7 mouse cellular contexts compared by ENCODE assay signal in the genomic region with DNA sequence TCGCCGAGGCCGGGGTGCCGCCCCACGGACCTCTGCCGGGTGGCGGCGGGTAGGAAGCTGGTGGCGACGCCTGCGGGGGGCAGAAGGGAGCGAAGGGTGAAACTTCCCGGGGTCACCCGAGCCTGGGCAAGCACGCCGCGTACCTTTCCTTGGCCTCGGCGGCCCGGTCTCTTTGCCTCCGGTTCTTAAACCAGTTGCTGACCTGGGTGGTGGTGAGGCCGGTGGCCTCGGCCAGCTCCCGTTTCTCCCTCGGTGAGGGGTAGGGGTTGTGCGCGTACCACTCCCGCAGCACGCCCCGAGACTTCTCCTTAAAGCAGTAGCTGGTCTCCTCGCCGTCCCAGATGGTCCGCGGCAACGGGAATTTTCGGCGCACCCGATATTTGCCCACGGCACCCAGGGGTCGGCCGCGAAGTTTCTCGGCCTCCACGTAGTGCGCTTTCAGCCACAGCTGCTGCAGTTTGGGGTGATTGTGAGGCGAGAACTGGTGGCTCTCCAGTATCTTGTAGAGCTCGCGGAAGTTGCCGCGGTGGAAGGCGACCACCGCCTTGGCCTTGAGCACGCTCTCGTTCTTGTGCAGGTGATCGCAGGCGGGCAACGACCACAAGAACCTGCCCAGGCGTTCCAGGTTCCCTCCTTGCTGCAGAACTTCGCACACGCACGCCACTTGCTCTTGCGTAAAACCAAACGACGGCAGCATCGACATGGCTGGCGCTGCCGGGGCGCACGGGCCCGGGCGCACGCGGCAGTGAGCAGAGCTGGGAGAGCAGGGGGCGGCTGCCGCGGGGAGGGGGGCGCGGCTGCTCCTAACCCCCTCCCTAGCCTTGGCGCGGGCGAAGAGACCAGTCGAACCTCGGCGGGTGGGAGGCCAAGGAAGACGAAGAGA. TPM values are rescaled to one million over a fixed set of nuclear protein-coding genes. Genes with fewer than 3 reads are reported as not detected.
DNase-seq lines count a peak whose midpoint lies in the region; ATAC-seq and TF ChIP-seq lines count a peak whose summit lies in the region.

No protein-coding gene starts in this region.

- no peak for TF ChIP-seq POLR2A in testis, adult 2 months (IDR thresholded peaks at IDR 0.05; ENCODE audit: control insufficient read depth, low read depth, low read length)

- WGBS in heart, embryonic 15.5 days, result 1% methylated on average over 82 of the region's 85 CpGs
- 1% methylated on average over 85 of the region's 85 CpGs for WGBS in liver, embryonic 11.5 days
- WGBS in stomach, postnatal 0 days, result 1% methylated on average over 83 of the region's 85 CpGs

- no peak for DNase-seq in testis, postnatal 10 days (ENCODE audit: low spot score)
- DNase-seq in embryo, embryonic 11 days, result peak; percentile 53
- DNase-seq in liver, embryonic 11.5 days (ENCODE audit: low spot score), result peak; percentile 62
- DNase-seq in stomach, postnatal 0 days (ENCODE audit: low spot score), result no peak
- DNase-seq in layer of hippocampus, adult 9-11 months, result no peak

- H3K4me2 ChIP-seq in heart, embryonic 15.5 days, result peak overlapping the region; percentile 97
- H3K4me2 ChIP-seq in liver, embryonic 11.5 days, result peak overlapping the region; percentile 82
- peak overlapping the region; percentile 66 for H3K4me2 ChIP-seq in stomach, postnatal 0 days (replicated peaks; ENCODE audit: low read depth)

- H3K27ac ChIP-seq in testis, adult 2 months (ENCODE audit: control insufficient read depth, insufficient read depth, low read depth, low read length), result no peak overlapping the region
- 0 out of 2 replicates have a peak overlapping the region, but pooled peaks have one; percentile 12 for H3K27ac ChIP-seq in heart, embryonic 15.5 days
- H3K27ac ChIP-seq in liver, embryonic 11.5 days (ENCODE audit: low read depth, low read length), result no peak overlapping the region
- H3K27ac ChIP-seq in stomach, postnatal 0 days (replicated peaks), result no peak overlapping the region

- H3K9ac ChIP-seq in heart, embryonic 15.5 days, result peak overlapping the region; percentile 66
- H3K9ac ChIP-seq in liver, embryonic 11.5 days (ENCODE audit: low read depth, low read length), result no peak overlapping the region
- H3K9ac ChIP-seq in stomach, postnatal 0 days (ENCODE audit: low read length), result no peak overlapping the region

- H3K4me3 ChIP-seq in testis, adult 2 months (ENCODE audit: control insufficient read depth, low read depth, low read length), result peak overlapping the region; percentile 60
- H3K4me3 ChIP-seq in heart, embryonic 15.5 days, result peak overlapping the region; percentile 65
- peak overlapping the region; percentile 56 for H3K4me3 ChIP-seq in liver, embryonic 11.5 days (ENCODE audit: low read depth, low read length)
- peak overlapping the region; percentile 42 for H3K4me3 ChIP-seq in stomach, postnatal 0 days (ENCODE audit: low read depth, low read length)

- TF ChIP-seq EP300 in stomach, postnatal 0 days (optimal IDR thresholded peaks at IDR 0.05), result no peak

- ATAC-seq in heart, embryonic 15.5 days (replicated peaks; ENCODE audit: insufficient number of reproducible peaks, insufficient read depth, low FRiP score, low read depth), result peak; percentile 24
- no peak; the same call in 1 of the 2 replicates for ATAC-seq in liver, embryonic 11.5 days (replicated peaks; ENCODE audit: low FRiP score)
- 0 out of 2 replicates have a peak, but pooled peaks have one; percentile 11 for ATAC-seq in stomach, postnatal 0 days (ENCODE audit: low FRiP score, low TSS enrichment)

- H3K36me3 ChIP-seq in testis, adult 2 months (ENCODE audit: control insufficient read depth, insufficient read depth, low read length), result no peaks in the 10 kb centered on the region
- H3K36me3 ChIP-seq in heart, embryonic 15.5 days, result no peaks in the 10 kb centered on the region
- no peaks in the 10 kb centered on the region for H3K36me3 ChIP-seq in liver, embryonic 11.5 days (ENCODE audit: control insufficient read depth, insufficient read depth, low read length)
- H3K36me3 ChIP-seq in stomach, postnatal 0 days (ENCODE audit: control insufficient read depth, insufficient read depth, low read length), result no peaks in the 10 kb centered on the region

- H3K9me3 ChIP-seq in heart, embryonic 15.5 days (replicated peaks), result no peaks in the 10 kb centered on the region
- no peaks in the 10 kb centered on the region for H3K9me3 ChIP-seq in liver, embryonic 11.5 days (ENCODE audit: control insufficient read depth, low read length)
- no peaks in the 10 kb centered on the region for H3K9me3 ChIP-seq in stomach, postnatal 0 days (ENCODE audit: control insufficient read depth, low read length)

- H3K27me3 ChIP-seq in testis, adult 2 months (ENCODE audit: control insufficient read depth, insufficient read depth, low read length), result peaks cover 10% of the 10 kb centered on the region
- H3K27me3 ChIP-seq in heart, embryonic 15.5 days, result peaks cover 91% of the 10 kb centered on the region
- peaks cover 95% of the 10 kb centered on the region for H3K27me3 ChIP-seq in liver, embryonic 11.5 days (replicated peaks; ENCODE audit: control insufficient read depth, insufficient read depth, low read length)
- peaks cover 19% of the 10 kb centered on the region for H3K27me3 ChIP-seq in stomach, postnatal 0 days (ENCODE audit: control insufficient read depth, insufficient read depth, low read length)

- TF ChIP-seq CTCF in testis, adult 2 months (IDR thresholded peaks at IDR 0.05; ENCODE audit: control insufficient read depth, insufficient read depth, insufficient replicate concordance, low read depth, low read length), result no peak
- TF ChIP-seq CTCF in stomach, postnatal 0 days (IDR thresholded peaks at IDR 0.05; ENCODE audit: low read depth), result peak; percentile 5; the same call in 1 of the 2 replicates

- peaks cover 21% of the 10 kb centered on the region for H3K4me1 ChIP-seq in testis, adult 2 months (ENCODE audit: control insufficient read depth, insufficient read depth, low read length)
- peaks cover 28% of the 10 kb centered on the region for H3K4me1 ChIP-seq in heart, embryonic 15.5 days (replicated peaks)
- H3K4me1 ChIP-seq in liver, embryonic 11.5 days (replicated peaks; ENCODE audit: control insufficient read depth, insufficient read depth, low read length), result peaks cover 15% of the 10 kb centered on the region
- H3K4me1 ChIP-seq in stomach, postnatal 0 days (replicated peaks; ENCODE audit: control insufficient read depth, insufficient read depth), result 0 out of 2 replicates have a peak, but pooled peaks cover 4% of the 10 kb centered on the region

RNA-seq across cellular contexts. Expression of a gene that starts 7.7 kb away (rescaled TPM):
- 0.51 and 0.58 TPM in 2 replicates for polyA plus RNA-seq in testis, adult 2 months (2012; rRNA removed)
- polyA plus RNA-seq in heart, embryonic 15.5 days (2015; fragmentation: Nextera tagmentation; extraction: Ambion mirVana), result 0.62 and 3.7 TPM in 2 replicates
- 2.0 and 2.2 TPM in 2 replicates for polyA plus RNA-seq in liver, embryonic 11.5 days (2014; fragmentation: Nextera tagmentation; extraction: Ambion mirVana)
- polyA plus RNA-seq in stomach, postnatal 0 days (2015; fragmentation: Nextera tagmentation; extraction: Ambion mirVana), result 0.02 and 0.10 TPM in 2 replicates

Comparison
In these comparisons a context has a peak if more than half of its experiments do, and no peak if none do; other contexts are left out.
1. DNase-seq: peak in embryo, embryonic 11 days (single experiment) and liver, embryonic 11.5 days (single experiment); none in testis, postnatal 10 days (single experiment), stomach, postnatal 0 days (single experiment) and layer of hippocampus, adult 9-11 months (single experiment).
2. Peak in every context shown above with its lines, with median percentiles within 50 percentile points of each other: H3K4me3 ChIP-seq and H3K4me2 ChIP-seq.